Mouse (Mus musculus) macrophage (primary cell): Measurements from ENCODE around the gene Gm26566. TPM values are rescaled to one million over a fixed set of nuclear protein-coding genes. Genes with fewer than 3 reads are reported as not detected.
"Not testable (repeated sequence)": the region's sequence is repeated elsewhere in the genome, so short reads cannot be mapped to it uniquely, and the experiment has no call there.

Source experiments
- H3K27ac ChIP-seq: fragments of 350-480 bp; formaldehyde crosslinking; 2 replicates; pipeline ENCODE4 v1.9.0; 2021
- H3K36me3 ChIP-seq: fragments of 350-480 bp; formaldehyde crosslinking; 2 replicates; pipeline ENCODE4 v1.9.0; 2021; ENCODE audit errors: inconsistent target
- H3K4me3 ChIP-seq: fragments of 350-480 bp; formaldehyde crosslinking; 2 replicates; pipeline ENCODE4 v1.9.0; 2021; ENCODE audit errors: inconsistent target
- H3K79me2 ChIP-seq: fragments of 350-480 bp; formaldehyde crosslinking; 2 replicates; pipeline ENCODE4 v1.9.0; 2021; ENCODE audit errors: inconsistent target
- WGBS: methylation state at CpG from one replicate; pipeline ENCODE4 v1.1.7; 2026; ENCODE audit warnings: inconsistent platforms; ENCODE audit not compliant: missing documents; 5-methylcytosine and 5-hydroxymethylcytosine counted together
- polyA plus RNA-seq: library from polyadenylated mRNA; stranded (reverse); fragments of 250-400 nt; gene quantifications from 3 replicates; pipeline ENCODE4 v1.2.4, GENCODE M21; 2018; ENCODE audit warnings: inconsistent platforms

The Gm26566 gene
- polyA plus RNA-seq, 1 experiment from 2014 or later = not detected

DNA sequence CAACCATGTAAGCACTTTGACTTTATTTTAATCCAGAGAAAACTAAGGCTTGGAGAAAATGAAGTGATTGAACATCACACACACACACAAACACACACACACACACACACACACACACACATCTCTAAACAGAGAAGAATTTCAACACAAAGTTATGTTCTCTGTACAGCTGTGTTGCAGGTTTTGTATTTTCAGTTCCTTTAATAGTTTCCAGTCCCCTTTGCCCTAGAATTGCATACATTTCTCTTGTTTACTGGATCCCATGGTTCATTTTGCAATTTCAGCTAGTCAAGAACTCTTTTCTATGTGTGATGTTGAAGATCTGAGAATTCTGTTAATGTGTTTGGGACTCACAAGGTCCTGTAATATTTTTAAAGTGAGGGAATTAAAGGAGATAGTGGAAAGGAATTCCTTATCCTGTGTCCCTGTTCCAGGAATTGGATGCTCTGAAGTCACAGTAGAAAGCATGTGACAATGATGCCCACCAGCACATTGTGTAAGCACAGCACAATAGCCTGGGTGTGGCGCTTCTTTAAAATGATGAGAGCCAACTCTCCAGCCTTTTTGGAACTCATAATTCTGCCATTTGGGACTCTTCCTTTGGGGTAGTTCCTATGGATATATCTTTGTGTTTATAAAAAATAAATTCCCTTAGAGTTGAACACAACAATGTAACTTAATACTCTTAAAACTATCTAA lies 14.3 kb upstream of the Gm26566 start:
- 42% methylated on average over 1 of the region's 1 CpGs for WGBS
- no peaks in the 10 kb centered on the region for H3K79me2 ChIP-seq
- H3K4me3 ChIP-seq = no peak overlapping the region
- peak overlapping the region; percentile 65 for H3K27ac ChIP-seq
- H3K36me3 ChIP-seq = no peaks in the 10 kb centered on the region

GRCm38 (mm10) chr4:88714281-88714680 lies 7.3 kb upstream of the Gm26566 start:
- Histone ChIP-seq H3K79me2 (peaks cover 60% of the 10 kb centered on the region), H3K36me3 (no peaks in the 10 kb centered on the region; the same call in 1 of the 2 replicates), H3K27ac (peak overlapping the region; percentile 59), H3K4me3 (no peak overlapping the region)
- WGBS = 17% methylated on average over 1 of the region's 1 CpGs

GRCm38 (mm10) chr4:88715059-88715458 lies 6.5 kb upstream of the Gm26566 start:
- Histone ChIP-seq H3K36me3 (no peaks in the 10 kb centered on the region; the same call in 1 of the 2 replicates), H3K79me2 (peaks cover 67% of the 10 kb centered on the region), H3K4me3 (no peak overlapping the region), H3K27ac (peak overlapping the region; percentile 59)

GRCm38 (mm10) chr4:88718715-88719114 lies 2.9 kb upstream of the Gm26566 start:
- peaks cover 75% of the 10 kb centered on the region for H3K79me2 ChIP-seq
- WGBS = 38% methylated on average over 1 of the region's 1 CpGs
- no peak overlapping the region for H3K27ac ChIP-seq
- peaks cover 5% of the 10 kb centered on the region; the same call in 1 of the 2 replicates for H3K36me3 ChIP-seq
- peak overlapping the region; percentile 83; the same call in 1 of the 2 replicates for H3K4me3 ChIP-seq

DNA sequence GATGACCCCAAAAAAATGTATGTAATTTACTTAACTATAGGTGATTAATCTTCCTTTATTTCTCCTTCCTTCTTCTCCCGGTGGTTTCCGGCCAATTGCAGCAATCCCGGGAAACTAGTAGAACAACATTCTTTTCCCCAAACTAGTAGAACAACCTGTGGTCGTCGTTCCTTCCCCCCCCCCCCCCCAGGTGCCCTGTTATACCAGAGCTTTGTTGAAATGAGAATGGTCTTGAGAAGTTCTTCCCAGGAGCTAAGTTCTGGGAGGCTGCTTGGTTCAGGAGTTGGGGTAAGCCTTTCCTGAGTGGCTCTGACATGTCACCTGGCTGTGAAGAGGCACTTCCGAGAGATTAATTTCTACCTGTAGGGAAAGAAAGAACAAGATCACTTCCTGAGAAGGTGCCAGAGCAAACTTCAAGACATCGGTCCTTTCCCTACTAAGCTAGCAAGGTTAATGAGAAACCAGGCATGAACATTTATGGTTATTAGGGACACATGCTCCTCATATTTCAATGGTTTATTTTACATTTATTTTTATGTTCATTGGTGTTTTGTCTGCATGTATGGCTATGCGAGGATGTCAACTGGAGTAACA lies 2.0 kb downstream of the Gm26566 start:
- Histone ChIP-seq H3K4me3 (no peak overlapping the region), H3K27ac (no peak overlapping the region), H3K79me2 (peaks cover 35% of the 10 kb centered on the region), H3K36me3 (peaks cover 5% of the 10 kb centered on the region; the same call in 1 of the 2 replicates)
- 83% methylated on average over 8 of the region's 8 CpGs for WGBS

DNA sequence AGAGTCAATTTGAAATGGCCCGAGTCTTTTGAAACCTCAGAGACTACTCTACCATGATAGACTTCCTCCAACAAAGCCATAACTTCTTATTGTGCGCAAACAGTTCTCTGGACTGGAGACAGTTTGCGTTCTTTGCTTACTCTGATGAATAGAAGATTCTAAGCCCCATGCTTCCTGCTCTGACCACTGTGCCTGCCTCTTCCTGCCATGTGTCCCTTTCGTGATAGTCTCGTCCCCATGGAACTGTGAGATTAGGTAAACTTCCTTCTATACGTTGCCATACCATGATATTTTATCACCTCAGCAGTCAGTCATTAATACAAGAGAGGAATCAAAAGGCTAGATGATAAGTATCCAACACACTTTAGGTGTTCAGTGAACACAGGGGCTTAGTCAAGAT lies 5.1 kb downstream of the Gm26566 start:
- no peak overlapping the region for H3K4me3 ChIP-seq
- peaks cover 4% of the 10 kb centered on the region for H3K79me2 ChIP-seq
- H3K36me3 ChIP-seq = no peaks in the 10 kb centered on the region
- WGBS = 7% methylated on average over 6 of the region's 6 CpGs
- H3K27ac ChIP-seq = peak overlapping the region; percentile 54

GRCm38 (mm10) chr4:88727324-88727723 lies 5.7 kb downstream of the Gm26566 start:
- Histone ChIP-seq H3K36me3 (no peaks in the 10 kb centered on the region), H3K4me3 (no peak overlapping the region), H3K79me2 (no peaks in the 10 kb centered on the region), H3K27ac (peak overlapping the region; percentile 54)
- WGBS = 0% methylated on average over 1 of the region's 1 CpGs

DNA sequence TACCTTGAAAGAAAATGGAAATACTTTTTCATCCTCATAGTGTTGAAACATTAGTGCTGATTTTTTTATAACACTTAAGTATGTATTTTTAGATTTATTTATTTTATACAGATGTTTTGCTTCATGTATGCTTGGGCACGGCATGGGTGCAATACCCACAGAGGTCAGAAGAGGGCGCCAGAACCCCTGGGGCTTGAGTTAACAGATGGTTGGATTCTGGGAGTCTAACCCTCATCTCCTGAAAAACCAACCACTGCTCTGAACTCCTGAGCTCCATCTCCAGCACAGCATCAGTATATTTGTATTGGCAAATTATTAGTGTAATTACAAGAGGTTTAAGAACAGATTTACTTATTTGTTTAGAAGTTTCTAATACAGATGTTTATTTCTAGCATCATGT lies 16.9 kb downstream of the Gm26566 start:
- Histone ChIP-seq H3K36me3 (no peaks in the 10 kb centered on the region), H3K27ac (no peak overlapping the region), H3K4me3 (no peak overlapping the region), H3K79me2 (no peaks in the 10 kb centered on the region)
- 0% methylated on average over 2 of the region's 2 CpGs for WGBS

- 49% methylated on average over 6 of the region's 6 CpGs for WGBS
- H3K27ac ChIP-seq = no peak overlapping the region
- H3K36me3 ChIP-seq = no peaks in the 10 kb centered on the region
- H3K4me3 ChIP-seq = no peak overlapping the region
- no peaks in the 10 kb centered on the region for H3K79me2 ChIP-seq
These were observed 17.4 kb downstream of the Gm26566 start for GRCm38 (mm10) chr4:88739036-88739435.

DNA sequence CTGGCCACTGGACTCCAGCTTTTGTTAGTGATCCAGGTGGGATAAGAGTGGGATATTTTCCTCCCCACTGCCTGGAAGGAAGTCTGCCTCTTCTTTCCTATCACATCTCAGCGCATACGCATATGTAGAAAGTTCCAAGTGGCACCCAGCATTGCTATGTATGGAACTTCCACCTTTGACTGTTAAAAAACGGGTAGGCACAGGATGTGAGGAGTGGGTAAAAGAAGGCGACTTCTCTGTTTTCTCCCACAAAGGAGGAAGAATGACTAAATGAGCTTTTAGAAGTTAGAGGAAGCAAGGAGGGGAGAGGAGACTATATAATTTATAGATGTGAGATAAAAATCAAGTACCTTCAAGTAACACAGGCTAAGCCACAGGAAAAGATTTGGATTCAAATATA lies 19.8 kb downstream of the Gm26566 start:
- Histone ChIP-seq H3K36me3 (no peaks in the 10 kb centered on the region), H3K4me3 (no peak overlapping the region)
- WGBS = 8% methylated on average over 4 of the region's 4 CpGs

DNA sequence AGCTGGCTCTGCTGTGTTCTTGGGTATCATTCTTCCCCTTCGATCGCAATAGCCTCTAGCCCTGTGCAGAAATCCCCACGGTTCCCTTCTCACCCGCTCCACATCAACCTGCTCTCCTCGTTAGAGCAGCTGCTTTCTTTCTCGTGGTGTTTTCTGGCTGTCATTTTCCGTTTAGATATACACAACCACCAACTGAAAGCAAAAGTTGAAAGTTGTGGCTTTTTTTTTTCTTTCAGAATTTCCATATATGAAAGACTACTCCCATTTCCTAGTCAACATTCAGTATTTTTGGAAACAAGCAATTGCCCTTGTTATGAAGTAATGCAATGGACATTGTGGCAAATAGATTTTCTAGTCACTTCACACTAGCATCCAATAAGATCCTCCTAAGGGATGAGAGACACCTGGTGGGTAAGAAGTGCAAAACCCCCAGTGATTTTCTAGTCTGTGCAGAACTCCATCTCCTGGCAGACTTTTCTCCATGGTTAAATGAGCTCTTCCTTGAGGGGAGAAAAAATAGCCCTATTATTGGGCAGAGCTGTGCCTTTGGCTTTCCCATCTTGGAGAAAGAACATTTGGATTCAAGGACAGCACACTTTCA lies 21.3 kb downstream of the Gm26566 start:
- WGBS = 23% methylated on average over 7 of the region's 7 CpGs
- no peak overlapping the region for H3K4me3 ChIP-seq
- no peaks in the 10 kb centered on the region for H3K79me2 ChIP-seq
- no peaks in the 10 kb centered on the region for H3K36me3 ChIP-seq
- H3K27ac ChIP-seq = no peak overlapping the region

More for the DNA sequence above, 19.8 kb downstream of the Gm26566 start:
- no peaks in the 10 kb centered on the region for H3K79me2 ChIP-seq
- no peak overlapping the region for H3K27ac ChIP-seq

DNA sequence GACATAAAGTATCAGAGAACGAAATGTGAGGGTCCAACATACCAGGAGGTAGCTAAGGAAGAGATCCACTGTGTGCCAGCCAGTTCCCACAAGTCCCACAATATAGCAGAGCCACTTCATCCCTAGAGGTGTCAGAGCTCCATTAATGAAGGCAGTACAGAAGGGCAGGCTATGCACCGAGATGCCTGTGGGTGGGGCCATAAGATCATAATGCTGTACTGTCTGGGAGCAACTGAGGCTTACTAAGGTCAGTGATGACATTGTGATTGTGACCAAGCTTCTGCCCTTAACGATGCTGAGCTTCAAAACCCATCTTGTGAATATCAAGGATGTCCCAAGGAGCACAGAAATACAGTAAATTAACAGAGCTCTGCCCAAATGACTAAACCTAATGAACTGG lies 22.6 kb downstream of the Gm26566 start:
- no peaks in the 10 kb centered on the region for H3K79me2 ChIP-seq
- no peaks in the 10 kb centered on the region for H3K36me3 ChIP-seq
- H3K4me3 ChIP-seq = no peak overlapping the region
- no peak overlapping the region for H3K27ac ChIP-seq
- WGBS = 86% methylated on average over 3 of the region's 3 CpGs

DNA sequence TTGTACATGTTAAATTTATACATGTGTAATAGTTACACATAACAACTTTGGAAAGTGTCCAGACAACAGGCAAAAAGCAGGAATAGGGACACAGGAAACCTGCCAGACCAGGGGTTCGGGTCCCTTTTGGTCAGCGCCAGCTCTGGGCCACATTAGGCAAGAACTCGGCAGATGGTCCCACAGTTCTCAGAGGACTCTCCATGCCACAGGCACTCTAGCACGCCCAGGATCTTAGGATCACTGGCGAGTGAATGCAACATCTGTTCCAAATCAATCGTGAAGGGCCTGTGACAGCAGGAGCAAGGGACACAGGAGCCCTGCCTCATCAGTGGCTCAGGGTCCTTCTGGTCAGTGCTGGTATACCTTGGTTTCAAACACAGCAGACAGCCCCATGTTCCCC lies 28.3 kb downstream of the Gm26566 start:
- 98% methylated on average over 6 of the region's 6 CpGs for WGBS
- Histone ChIP-seq H3K4me3 (no peak overlapping the region), H3K36me3 (no peaks in the 10 kb centered on the region), H3K79me2 (no peaks in the 10 kb centered on the region), H3K27ac (no peak overlapping the region)

- not testable (repeated sequence) for H3K79me2 ChIP-seq, H3K36me3 ChIP-seq, H3K27ac ChIP-seq, H3K4me3 ChIP-seq
- WGBS = 100% methylated on average over 12 of the region's 15 CpGs
These were observed 33.3 kb downstream of the Gm26566 start, which contains the start of gene Gm13271 for GRCm38 (mm10) chr4:88754818-88755340. Gene Gm13271 (plus strand): TSS chr4:88754868.
